Mouse (Mus musculus) MEL (cell line): ENCODE data around the gene Creb5.

Experiments
- CTCF ChIP-seq, 3 experiments: IDR thresholded peaks in 2 of 3; conservative IDR thresholded peaks in 1 of 3; 2 replicates each; pipeline ENCODE4 v1.5.1; 2011 to 2012; ENCODE audit warnings: low read length in 3 of 3, low read depth in 2 of 3, mild to moderate bottlenecking in 2 of 3, improper control_type of control experiment in 1 of 3, inconsistent platforms in 1 of 3, mixed read lengths in 1 of 3, moderate library complexity in 1 of 3; ENCODE audit not compliant: control insufficient read depth in 1 of 3, insufficient read depth in 1 of 3, poor library complexity in 1 of 3, severe bottlenecking in 1 of 3
- EP300 ChIP-seq, 2 experiments: IDR thresholded peaks; 2 replicates each; pipeline ENCODE4 v1.6.1; 2011; ENCODE audit warnings: improper control_type of control experiment in 2 of 2, low read length in 2 of 2, low read depth in 1 of 2, mild to moderate bottlenecking in 1 of 2
- HCFC1 ChIP-seq: IDR thresholded peaks from 2 replicates; pipeline ENCODE4 v1.6.1; 2012; ENCODE audit warnings: low read depth, mild to moderate bottlenecking, inconsistent platforms, low read length, improper control_type of control experiment, moderate library complexity
- MAFK ChIP-seq: IDR thresholded peaks from 2 replicates; pipeline ENCODE4 v1.6.1; 2011; ENCODE audit warnings: low read depth, mild to moderate bottlenecking, low read length, improper control_type of control experiment, borderline replicate concordance
- MEF2A ChIP-seq: IDR thresholded peaks from 2 replicates; pipeline ENCODE4 v1.6.1; 2014; ENCODE audit warnings: low read depth, mild to moderate bottlenecking, inconsistent platforms, low read length, improper control_type of control experiment; ENCODE audit not compliant: poor library complexity, insufficient replicate concordance, severe bottlenecking; ENCODE audit errors: extremely low read depth
- MYC ChIP-seq: IDR thresholded peaks from 2 replicates; pipeline ENCODE4 v1.6.1; 2011; ENCODE audit warnings: low read depth, mild to moderate bottlenecking, low read length, improper control_type of control experiment, moderate library complexity
- POLR2A ChIP-seq, 2 experiments: IDR thresholded peaks; 2 replicates each; pipeline ENCODE4 v1.6.1; 2011 to 2012; ENCODE audit warnings: low read length in 2 of 2, mild to moderate bottlenecking in 2 of 2, control low read depth in 1 of 2, improper control_type of control experiment in 1 of 2, low read depth in 1 of 2, moderate library complexity in 1 of 2; ENCODE audit not compliant: control insufficient read depth in 1 of 2, insufficient read depth in 1 of 2, poor library complexity in 1 of 2
- RAD21 ChIP-seq: IDR thresholded peaks from 2 replicates; pipeline ENCODE4 v1.6.1; 2011; ENCODE audit warnings: mild to moderate bottlenecking, low read depth, low read length, improper control_type of control experiment
- UBTF ChIP-seq: IDR thresholded peaks from 2 replicates; pipeline ENCODE4 v1.6.1; 2012; ENCODE audit warnings: low read depth, mild to moderate bottlenecking, inconsistent platforms, low read length, improper control_type of control experiment, moderate library complexity, borderline replicate concordance; ENCODE audit not compliant: insufficient read depth
- ZC3H11A ChIP-seq: IDR thresholded peaks from 2 replicates; pipeline ENCODE4 v1.6.1; 2012; ENCODE audit warnings: low read depth, mild to moderate bottlenecking, inconsistent platforms, low read length, improper control_type of control experiment

GRCm38 (mm10) chr6:53592230-53592629, 305.2 kb downstream of the Creb5 start:
- TF ChIP-seq POLR2A (IDR thresholded peaks at IDR 0.05; ENCODE audit: control insufficient read depth in 1 of 2, insufficient read depth in 1 of 2, low read depth in 1 of 2, low read length in 2 of 2, poor library complexity in 1 of 2) (no peak), MAFK (no peak), CTCF (IDR thresholded peaks at IDR 0.05 in 2 of 3, conservative IDR thresholded peaks at IDR 0.05 in 1 of 3; ENCODE audit: control insufficient read depth in 1 of 3, insufficient read depth in 1 of 3, low read depth in 2 of 3, low read length in 3 of 3, poor library complexity in 1 of 3, severe bottlenecking in 1 of 3) (no peak), EP300 (IDR thresholded peaks at IDR 0.05; ENCODE audit: low read depth in 1 of 2, low read length in 2 of 2) (no peak), HCFC1 (no peak), ZC3H11A (no peak), RAD21 (no peak), UBTF (no peak), MEF2A (no peak), MYC (no peak)
